Mouse (Mus musculus): ENCODE results near the gene Tut1.
"Not testable (repeated sequence)": the region's sequence is repeated elsewhere in the genome, so short reads cannot be mapped to it uniquely, and the experiment has no call there.

The Tut1 gene

GRCm38 (mm10) chr19:8942276-8942964 lies 11.2 kb upstream of the Tut1 start:
- DNase-seq (ENCODE audit: low spot score in 2 of 2): peak in 1 of 2 experiments; percentile 43

GRCm38 (mm10) chr19:8943047-8943446 lies 10.6 kb upstream of the Tut1 start:
- no peak for DNase-seq (ENCODE audit: low spot score in 2 of 2)

GRCm38 (mm10) chr19:8944062-8944461 lies 9.6 kb upstream of the Tut1 start:
- DNase-seq (ENCODE audit: low spot score in 2 of 2): no peak

GRCm38 (mm10) chr19:8944750-8945149 lies 8.9 kb upstream of the Tut1 start:
- DNase-seq (ENCODE audit: low spot score in 2 of 2): no peak

- DNase-seq (ENCODE audit: low spot score in 2 of 2): no peak
Observed at GRCm38 (mm10) chr19:8945251-8945650, 8.4 kb upstream of the Tut1 start.

GRCm38 (mm10) chr19:8946929-8947328 lies 6.7 kb upstream of the Tut1 start:
- no peak for DNase-seq (ENCODE audit: low spot score in 2 of 2)

- DNase-seq (ENCODE audit: low spot score in 2 of 2): no peak
Observed at GRCm38 (mm10) chr19:8950190-8950589, 3.5 kb upstream of the Tut1 start.

GRCm38 (mm10) chr19:8952241-8952640 lies 1.4 kb upstream of the Tut1 start:
- no peak for DNase-seq (ENCODE audit: low spot score in 2 of 2)

- no peak for DNase-seq (ENCODE audit: low spot score in 2 of 2)
Observed at GRCm38 (mm10) chr19:8954171-8954570, 524 bp downstream of the Tut1 start.

- DNase-seq (ENCODE audit: low spot score in 2 of 2): no peak
Observed at GRCm38 (mm10) chr19:8962256-8962655, 8.6 kb downstream of the Tut1 start.

GRCm38 (mm10) chr19:8965075-8965474 lies 11.4 kb downstream of the Tut1 start:
- no peak for DNase-seq (ENCODE audit: low spot score in 2 of 2)

- no peak for DNase-seq (ENCODE audit: low spot score in 2 of 2)
Observed at GRCm38 (mm10) chr19:8965771-8966170, 12.1 kb downstream of the Tut1 start.

- no peak for DNase-seq (ENCODE audit: low spot score in 2 of 2)
Observed at GRCm38 (mm10) chr19:8966198-8966589, 12.5 kb downstream of the Tut1 start.

- DNase-seq (ENCODE audit: low spot score in 2 of 2): peak; percentile 86 to 99
Observed at GRCm38 (mm10) chr19:8966590-8967372, 13.1 kb downstream of the Tut1 start, which contains the start of gene Eef1g. Gene Eef1g, plus strand, starts transcription at chr19:8967041.

GRCm38 (mm10) chr19:8967373-8967743 lies 13.7 kb downstream of the Tut1 start:
- DNase-seq (ENCODE audit: low spot score in 2 of 2): no peak

- DNase-seq (ENCODE audit: low spot score in 2 of 2): no peak
Observed at GRCm38 (mm10) chr19:8967893-8968292, 14.2 kb downstream of the Tut1 start.

- DNase-seq (ENCODE audit: low spot score in 2 of 2): not testable (repeated sequence)
Observed at GRCm38 (mm10) chr19:8972491-8972890, 18.8 kb downstream of the Tut1 start.

- DNase-seq (ENCODE audit: low spot score in 2 of 2): no peak
Observed at GRCm38 (mm10) chr19:8974638-8975037, 21.0 kb downstream of the Tut1 start.

- DNase-seq (ENCODE audit: low spot score in 2 of 2): no peak
Observed at GRCm38 (mm10) chr19:8975491-8975890, 21.8 kb downstream of the Tut1 start.

GRCm38 (mm10) chr19:8976535-8976934 lies 22.9 kb downstream of the Tut1 start:
- no peak for DNase-seq (ENCODE audit: low spot score in 2 of 2)

GRCm38 (mm10) chr19:8980771-8981170 lies 27.1 kb downstream of the Tut1 start:
- DNase-seq (ENCODE audit: low spot score in 2 of 2): no peak

- DNase-seq (ENCODE audit: low spot score in 2 of 2): no peak
Observed at GRCm38 (mm10) chr19:8981450-8982168, 28.0 kb downstream of the Tut1 start.
